Mouse (Mus musculus) testis, adult 2 months (tissue): Measurements from ENCODE around the gene Gm10570. TPM values are rescaled to one million over a fixed set of nuclear protein-coding genes. Genes with fewer than 3 reads are reported as not detected.

Source experiments
- H3K27ac ChIP-seq: fragments of 200-500 bp; 2 replicates; pipeline ENCODE4 v1.5.1; 2012; ENCODE audit warnings: low read depth, low read length; ENCODE audit not compliant: control insufficient read depth, insufficient read depth
- H3K27me3 ChIP-seq: fragments of 200-500 bp; 2 replicates; pipeline ENCODE4 v1.6.1; 2012; ENCODE audit warnings: mild to moderate bottlenecking, low read length, moderate library complexity; ENCODE audit not compliant: control insufficient read depth, insufficient read depth
- H3K36me3 ChIP-seq: fragments of 200-500 bp; 2 replicates; pipeline ENCODE4 v1.6.1; 2012; ENCODE audit warnings: mild to moderate bottlenecking, low read length; ENCODE audit not compliant: control insufficient read depth, insufficient read depth
- H3K4me1 ChIP-seq: fragments of 200-500 bp; 2 replicates; pipeline ENCODE4 v1.6.1; 2012; ENCODE audit warnings: low read length; ENCODE audit not compliant: control insufficient read depth, insufficient read depth
- H3K4me3 ChIP-seq: fragments of 200-500 bp; 2 replicates; pipeline ENCODE4 v1.5.1; 2012; ENCODE audit warnings: low read depth, mild to moderate bottlenecking, low read length, moderate library complexity, mixed read lengths; ENCODE audit not compliant: control insufficient read depth
- CTCF ChIP-seq: fragments of 200-500 bp; IDR thresholded peaks from 2 replicates; pipeline ENCODE4 v1.5.1; 2012; ENCODE audit warnings: low read depth, mild to moderate bottlenecking, inconsistent platforms, low read length, moderate library complexity; ENCODE audit not compliant: control insufficient read depth, insufficient read depth, insufficient replicate concordance
- POLR2A ChIP-seq: fragments of 200-500 bp; IDR thresholded peaks from 2 replicates; pipeline ENCODE4 v1.6.1; 2012; ENCODE audit warnings: low read depth, mild to moderate bottlenecking, inconsistent platforms, low read length, moderate library complexity; ENCODE audit not compliant: control insufficient read depth
- polyA plus RNA-seq: library from polyadenylated mRNA; depleted of rRNA; stranded (reverse); fragments of >200 nt; gene quantifications from 2 replicates; pipeline ENCODE4 v1.2.3, GENCODE M21; 2012

Gene Gm10570
- polyA plus RNA-seq, 1 experiment, result not detected

DNA sequence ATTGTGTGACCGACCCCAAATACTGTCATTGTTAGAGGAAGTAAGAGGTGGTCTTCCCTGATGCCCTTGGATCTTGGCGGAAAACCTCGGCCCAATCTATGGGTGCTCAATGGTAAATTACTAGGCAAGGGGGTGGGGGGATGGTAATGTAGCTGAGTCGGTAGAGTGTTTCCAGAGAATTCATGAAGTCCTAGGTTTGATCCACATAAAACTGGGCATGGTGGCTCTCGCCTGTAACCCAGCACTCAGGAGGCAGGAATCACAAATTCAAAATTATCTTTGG, 32.7 kb downstream of the Gm10570 start:
- no peaks in the 10 kb centered on the region for H3K36me3 ChIP-seq
- H3K4me3 ChIP-seq, result no peak overlapping the region
- H3K4me1 ChIP-seq, result peaks cover 15% of the 10 kb centered on the region
- H3K27me3 ChIP-seq, result 0 out of 2 replicates have a peak, but pooled peaks cover 4% of the 10 kb centered on the region
- H3K27ac ChIP-seq, result no peak overlapping the region
- no peak for TF ChIP-seq CTCF
- TF ChIP-seq POLR2A, result no peak

DNA sequence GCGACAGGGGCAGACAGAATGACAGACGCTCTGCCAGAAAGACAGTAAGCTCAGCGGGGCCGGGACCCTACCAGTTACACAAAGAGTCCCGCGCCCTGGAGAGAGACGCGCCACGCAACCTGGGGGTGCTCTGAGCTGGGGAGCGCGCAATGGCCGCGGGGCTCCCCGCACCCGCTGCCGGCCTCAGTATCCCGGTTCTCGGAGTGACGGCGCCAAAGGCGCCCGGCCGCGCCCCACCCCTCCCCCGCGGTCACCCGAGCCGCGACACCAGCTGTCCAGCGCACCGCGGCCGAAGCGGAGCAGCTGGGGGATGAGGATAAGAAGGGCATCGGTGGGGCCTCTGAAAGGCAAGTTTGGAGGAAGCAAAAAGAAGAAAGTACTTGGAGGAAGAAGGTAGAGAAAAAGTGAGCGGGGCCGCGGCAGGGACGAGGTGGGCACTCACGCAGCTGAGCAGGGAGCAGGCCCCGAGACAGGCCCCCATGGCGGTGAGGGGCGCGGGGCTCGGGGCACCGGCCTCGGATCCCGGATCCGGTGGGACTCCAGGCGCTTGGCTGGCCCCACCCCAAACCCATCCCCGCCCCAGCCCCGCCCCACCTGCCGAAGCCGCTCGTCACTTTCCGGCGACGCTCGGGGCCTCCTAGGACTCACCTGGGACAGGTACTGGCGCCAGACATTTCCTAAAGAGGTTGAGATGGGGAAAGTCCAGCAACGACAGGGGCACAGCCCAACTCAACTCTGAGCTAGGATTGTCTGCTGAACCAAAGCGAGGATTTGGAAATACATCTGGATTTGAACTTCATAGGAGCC, 33.3 kb downstream of the Gm10570 start:
- no peak overlapping the region for H3K27ac ChIP-seq
- H3K36me3 ChIP-seq, result no peaks in the 10 kb centered on the region
- H3K4me3 ChIP-seq, result peak overlapping the region; percentile 45
- H3K4me1 ChIP-seq, result peaks cover 15% of the 10 kb centered on the region
- TF ChIP-seq CTCF (no peak), POLR2A (no peak)
- 0 out of 2 replicates have a peak, but pooled peaks cover 4% of the 10 kb centered on the region for H3K27me3 ChIP-seq

DNA sequence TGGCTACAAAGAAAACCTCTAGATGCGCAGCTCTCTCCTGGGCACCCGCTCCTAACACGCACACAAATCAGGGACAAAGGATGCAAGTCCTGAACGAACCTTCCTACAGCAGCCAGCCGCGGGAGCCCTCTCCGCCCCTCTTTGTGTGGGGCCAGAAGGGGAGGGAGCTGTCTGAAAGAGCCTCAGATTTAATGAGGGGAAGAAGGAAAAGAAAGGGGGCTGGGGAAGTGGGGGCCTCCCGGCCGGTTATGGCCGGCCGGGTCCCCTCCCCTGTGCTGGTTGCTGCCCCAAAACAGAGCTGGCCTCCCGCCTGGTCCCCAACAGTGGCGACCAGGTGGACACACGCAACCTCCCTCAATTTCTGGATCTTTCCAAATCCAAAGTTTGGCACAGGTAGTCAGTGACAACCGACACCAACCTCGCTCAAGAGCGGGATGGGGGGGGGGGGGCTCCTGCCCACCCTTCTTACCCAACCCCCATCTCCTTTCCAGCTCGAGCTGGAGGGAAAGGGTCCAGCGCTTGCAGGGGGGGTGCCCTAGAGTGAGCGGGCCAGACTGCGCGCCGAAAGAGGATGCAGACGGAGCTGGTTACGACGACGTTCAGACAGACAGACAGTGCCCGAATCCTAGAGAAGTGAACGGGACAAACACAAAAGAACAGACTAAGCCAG, 34.0 kb downstream of the Gm10570 start:
- no peak overlapping the region for H3K27ac ChIP-seq

DNA sequence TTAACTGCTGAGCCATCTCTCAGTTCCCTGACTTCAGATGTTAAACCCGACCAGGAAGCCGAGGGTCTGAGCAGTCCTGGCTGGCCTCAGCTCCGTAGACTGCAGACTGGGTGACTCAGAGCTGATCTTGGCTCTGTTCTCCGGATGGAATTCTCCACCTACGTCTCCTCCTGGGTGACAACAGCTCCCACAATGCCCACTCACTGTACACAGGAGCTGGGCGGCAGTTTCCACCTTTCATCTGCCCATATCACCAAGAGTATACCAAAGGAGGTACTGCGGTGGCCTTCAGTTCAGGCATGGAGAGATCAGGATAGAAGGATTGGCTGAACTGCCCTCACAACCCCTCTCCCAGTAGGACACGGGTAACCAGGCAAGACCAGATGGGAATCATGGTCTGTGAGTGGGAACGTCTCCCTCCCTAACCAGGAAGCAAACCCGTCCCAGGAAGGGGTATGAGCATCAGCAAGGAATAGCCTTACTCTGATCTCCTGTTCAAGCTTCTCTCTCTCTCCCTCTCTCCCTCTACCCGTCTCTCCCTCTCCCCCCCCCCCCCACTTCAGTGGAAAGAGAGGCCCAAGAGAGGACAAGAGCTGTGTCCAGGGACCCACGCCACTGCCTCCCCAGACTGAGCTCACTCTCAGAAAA, 34.7 kb downstream of the Gm10570 start:
- no peak for TF ChIP-seq POLR2A
- peaks cover 15% of the 10 kb centered on the region for H3K4me1 ChIP-seq
- H3K27me3 ChIP-seq, result 0 out of 2 replicates have a peak, but pooled peaks cover 4% of the 10 kb centered on the region
- no peak overlapping the region for H3K27ac ChIP-seq
- H3K4me3 ChIP-seq, result no peak overlapping the region
- no peaks in the 10 kb centered on the region for H3K36me3 ChIP-seq

More for the DNA sequence above, 34.0 kb downstream of the Gm10570 start:
- 0 out of 2 replicates have a peak, but pooled peaks cover 4% of the 10 kb centered on the region for H3K27me3 ChIP-seq
- no peaks in the 10 kb centered on the region for H3K36me3 ChIP-seq
- peak overlapping the region; percentile 13; the same call in 1 of the 2 replicates for H3K4me3 ChIP-seq
- no peak for TF ChIP-seq POLR2A
- TF ChIP-seq CTCF, result no peak
- peaks cover 15% of the 10 kb centered on the region for H3K4me1 ChIP-seq

DNA sequence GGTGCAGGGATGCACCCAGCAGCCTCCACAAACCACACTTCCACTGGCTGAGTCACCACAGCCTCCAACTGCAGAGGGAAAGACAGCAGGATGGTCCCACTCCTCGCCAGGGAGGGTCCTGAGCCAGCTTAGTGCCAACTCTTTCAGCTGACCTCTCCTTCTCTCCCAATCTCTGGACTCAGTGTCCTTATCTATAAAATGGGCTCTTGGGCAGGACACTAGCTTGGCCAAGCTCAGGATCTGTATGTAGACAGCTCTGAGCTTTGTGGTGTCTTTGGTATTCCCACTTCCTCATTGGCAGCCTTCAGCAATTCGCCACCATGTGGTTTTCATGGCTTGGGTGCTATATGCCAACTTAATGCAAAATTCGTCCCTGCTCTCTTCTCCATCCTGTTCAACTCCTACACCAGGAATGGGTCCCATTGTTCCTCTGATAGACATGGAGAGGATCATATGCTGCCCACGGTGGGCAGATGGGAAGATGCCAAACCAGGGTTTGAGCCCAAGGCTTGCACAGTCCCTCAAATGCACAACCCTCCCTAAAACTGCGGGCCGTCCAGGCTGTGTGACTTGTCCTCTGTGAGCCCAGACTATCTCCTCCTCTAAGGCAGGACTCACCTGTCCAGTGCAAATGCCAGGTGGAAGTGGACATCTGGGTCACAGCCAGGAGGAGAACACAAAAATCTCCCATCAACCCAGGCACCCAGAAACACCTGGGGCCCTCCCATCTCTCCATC, 37.7 kb downstream of the Gm10570 start:
- H3K4me1 ChIP-seq, result peaks cover 15% of the 10 kb centered on the region
- no peaks in the 10 kb centered on the region for H3K36me3 ChIP-seq
- TF ChIP-seq CTCF (no peak), POLR2A (no peak)
- H3K27me3 ChIP-seq, result 0 out of 2 replicates have a peak, but pooled peaks cover 4% of the 10 kb centered on the region
- no peak overlapping the region for H3K4me3 ChIP-seq
- no peak overlapping the region for H3K27ac ChIP-seq

DNA sequence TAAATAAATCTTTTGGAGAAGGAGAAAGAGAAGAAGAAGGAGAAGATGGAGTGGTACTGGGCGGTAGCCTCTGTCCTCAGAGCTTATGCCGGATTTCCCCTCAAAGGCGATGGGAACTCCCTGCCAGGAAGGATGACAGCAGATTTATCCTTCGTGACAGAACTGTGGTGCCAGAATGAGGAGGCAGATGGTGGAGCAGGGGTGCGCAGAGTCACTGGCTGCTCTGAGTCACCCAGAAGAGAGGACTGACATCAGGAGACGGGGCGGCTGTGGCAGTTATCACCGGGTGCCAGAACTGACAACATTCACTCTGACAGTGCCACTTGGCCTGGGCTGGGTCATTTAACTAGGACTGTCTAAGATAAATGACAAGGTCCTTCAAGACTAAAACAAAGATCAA, 38.4 kb downstream of the Gm10570 start:
- TF ChIP-seq POLR2A (no peak), CTCF (no peak)
- no peak overlapping the region for H3K27ac ChIP-seq
- peaks cover 13% of the 10 kb centered on the region for H3K4me1 ChIP-seq
- 0 out of 2 replicates have a peak, but pooled peaks cover 4% of the 10 kb centered on the region for H3K27me3 ChIP-seq
- H3K36me3 ChIP-seq, result no peaks in the 10 kb centered on the region
- no peak overlapping the region for H3K4me3 ChIP-seq
